Mouse (Mus musculus): ENCODE measurements around the gene Rasl11a. TPM values are rescaled to one million over a fixed set of nuclear protein-coding genes. Genes with fewer than 3 reads are reported as not detected.

The Rasl11a gene
- polyA plus RNA-seq, 1 experiment from 2014 or later, result 12.7 TPM

GRCm38 (mm10) chr5:146846489-146846888, 1.6 kb downstream of the Rasl11a start:
- peaks cover 26% of the 10 kb centered on the region for H3K4me1 ChIP-seq
- H3K4me2 ChIP-seq, result peak overlapping the region; percentile 99
- no peak overlapping the region for H3K27ac ChIP-seq (replicated peaks)
- no peak overlapping the region for H3K9ac ChIP-seq (replicated peaks)
- ATAC-seq (ENCODE audit: low FRiP score), result no peak
- no peak overlapping the region for H3K4me3 ChIP-seq (replicated peaks)
- H3K9me3 ChIP-seq (replicated peaks), result no peaks in the 10 kb centered on the region
- H3K36me3 ChIP-seq, result no peaks in the 10 kb centered on the region
- no peaks in the 10 kb centered on the region for H3K27me3 ChIP-seq (replicated peaks)
- 69% methylated on average over 2 of the region's 2 CpGs for WGBS

- no peak overlapping the region for H3K4me2 ChIP-seq
- no peak overlapping the region for H3K9ac ChIP-seq (replicated peaks)
- no peaks in the 10 kb centered on the region for H3K27me3 ChIP-seq (replicated peaks)
- H3K27ac ChIP-seq (replicated peaks), result no peak overlapping the region
- H3K9me3 ChIP-seq (replicated peaks), result no peaks in the 10 kb centered on the region
- no peak overlapping the region for H3K4me3 ChIP-seq (replicated peaks)
- WGBS, result 97% methylated on average over 4 of the region's 4 CpGs
- no peak for ATAC-seq (ENCODE audit: low FRiP score)
- no peaks in the 10 kb centered on the region for H3K36me3 ChIP-seq
- peaks cover 25% of the 10 kb centered on the region for H3K4me1 ChIP-seq
Observed at GRCm38 (mm10) chr5:146848936-146849582, 4.2 kb downstream of the Rasl11a start.

- WGBS, result 96% methylated on average over 3 of the region's 3 CpGs
- no peaks in the 10 kb centered on the region for H3K36me3 ChIP-seq
- no peak for ATAC-seq (ENCODE audit: low FRiP score)
- no peak overlapping the region for H3K4me2 ChIP-seq
- no peak overlapping the region for H3K9ac ChIP-seq (replicated peaks)
- H3K4me3 ChIP-seq (replicated peaks), result no peak overlapping the region
- H3K4me1 ChIP-seq, result no peaks in the 10 kb centered on the region
- H3K27ac ChIP-seq (replicated peaks), result no peak overlapping the region
- no peaks in the 10 kb centered on the region for H3K9me3 ChIP-seq (replicated peaks)
- H3K27me3 ChIP-seq (replicated peaks), result no peaks in the 10 kb centered on the region
Observed at GRCm38 (mm10) chr5:146856106-146856505, 11.2 kb downstream of the Rasl11a start.

GRCm38 (mm10) chr5:146857620-146858019, 12.7 kb downstream of the Rasl11a start:
- Histone ChIP-seq H3K27ac (replicated peaks) (no peak overlapping the region), H3K9me3 (replicated peaks) (no peaks in the 10 kb centered on the region), H3K9ac (replicated peaks) (no peak overlapping the region), H3K4me1 (no peaks in the 10 kb centered on the region), H3K4me2 (no peak overlapping the region), H3K4me3 (replicated peaks) (no peak overlapping the region), H3K27me3 (replicated peaks) (no peaks in the 10 kb centered on the region), H3K36me3 (no peaks in the 10 kb centered on the region)
- 85% methylated on average over 8 of the region's 8 CpGs for WGBS
- ATAC-seq (ENCODE audit: low FRiP score), result no peak

- no peak overlapping the region for H3K9ac ChIP-seq (replicated peaks)
- no peak overlapping the region for H3K4me3 ChIP-seq (replicated peaks)
- no peak overlapping the region for H3K4me2 ChIP-seq
- ATAC-seq (ENCODE audit: low FRiP score), result peak; percentile 35; the same call in 1 of the 2 replicates
- H3K27ac ChIP-seq (replicated peaks), result no peak overlapping the region
- H3K36me3 ChIP-seq, result no peaks in the 10 kb centered on the region
- no peaks in the 10 kb centered on the region for H3K4me1 ChIP-seq
- H3K27me3 ChIP-seq (replicated peaks), result no peaks in the 10 kb centered on the region
- no peaks in the 10 kb centered on the region for H3K9me3 ChIP-seq (replicated peaks)
- 73% methylated on average over 9 of the region's 9 CpGs for WGBS
Observed at GRCm38 (mm10) chr5:146858772-146859171, 13.9 kb downstream of the Rasl11a start.

GRCm38 (mm10) chr5:146859246-146859645, 14.4 kb downstream of the Rasl11a start:
- Histone ChIP-seq H3K27me3 (replicated peaks) (no peaks in the 10 kb centered on the region), H3K4me3 (replicated peaks) (no peak overlapping the region), H3K9ac (replicated peaks) (no peak overlapping the region), H3K4me2 (no peak overlapping the region), H3K9me3 (replicated peaks) (no peaks in the 10 kb centered on the region), H3K4me1 (no peaks in the 10 kb centered on the region), H3K27ac (replicated peaks) (no peak overlapping the region), H3K36me3 (no peaks in the 10 kb centered on the region)
- WGBS, result 66% methylated on average over 8 of the region's 8 CpGs
- no peak for ATAC-seq (ENCODE audit: low FRiP score)

- 78% methylated on average over 18 of the region's 18 CpGs for WGBS
- H3K36me3 ChIP-seq, result no peaks in the 10 kb centered on the region
- H3K4me3 ChIP-seq (replicated peaks), result no peak overlapping the region
- H3K27ac ChIP-seq (replicated peaks), result no peak overlapping the region
- no peaks in the 10 kb centered on the region for H3K27me3 ChIP-seq (replicated peaks)
- no peaks in the 10 kb centered on the region for H3K4me1 ChIP-seq
- H3K9me3 ChIP-seq (replicated peaks), result no peaks in the 10 kb centered on the region
- ATAC-seq (ENCODE audit: low FRiP score), result no peak
- no peak overlapping the region for H3K9ac ChIP-seq (replicated peaks)
- no peak overlapping the region for H3K4me2 ChIP-seq
Observed at GRCm38 (mm10) chr5:146860222-146860998, 15.5 kb downstream of the Rasl11a start.

GRCm38 (mm10) chr5:146861588-146861987, 16.7 kb downstream of the Rasl11a start:
- Histone ChIP-seq H3K36me3 (no peaks in the 10 kb centered on the region), H3K4me2 (no peak overlapping the region), H3K9me3 (replicated peaks) (no peaks in the 10 kb centered on the region), H3K4me3 (replicated peaks) (no peak overlapping the region), H3K4me1 (no peaks in the 10 kb centered on the region), H3K27me3 (replicated peaks) (no peaks in the 10 kb centered on the region), H3K9ac (replicated peaks) (no peak overlapping the region), H3K27ac (replicated peaks) (no peak overlapping the region)
- 41% methylated on average over 7 of the region's 7 CpGs for WGBS
- peak; percentile 20; the same call in 1 of the 2 replicates for ATAC-seq (ENCODE audit: low FRiP score)

- WGBS, result 75% methylated on average over 4 of the region's 4 CpGs
- H3K9ac ChIP-seq (replicated peaks), result no peak overlapping the region
- no peaks in the 10 kb centered on the region for H3K9me3 ChIP-seq (replicated peaks)
- no peak for ATAC-seq (ENCODE audit: low FRiP score)
- H3K4me1 ChIP-seq, result peaks cover 10% of the 10 kb centered on the region
- no peak overlapping the region for H3K4me3 ChIP-seq (replicated peaks)
- no peaks in the 10 kb centered on the region for H3K27me3 ChIP-seq (replicated peaks)
- H3K27ac ChIP-seq (replicated peaks), result no peak overlapping the region
- H3K4me2 ChIP-seq, result no peak overlapping the region
- H3K36me3 ChIP-seq, result no peaks in the 10 kb centered on the region
Observed at GRCm38 (mm10) chr5:146865511-146865910, 20.6 kb downstream of the Rasl11a start.

- peaks cover 10% of the 10 kb centered on the region for H3K4me1 ChIP-seq
- H3K9me3 ChIP-seq (replicated peaks), result no peaks in the 10 kb centered on the region
- 96% methylated on average over 2 of the region's 2 CpGs for WGBS
- no peak overlapping the region for H3K9ac ChIP-seq (replicated peaks)
- no peak overlapping the region for H3K27ac ChIP-seq (replicated peaks)
- ATAC-seq (ENCODE audit: low FRiP score), result no peak
- H3K27me3 ChIP-seq (replicated peaks), result no peaks in the 10 kb centered on the region
- no peaks in the 10 kb centered on the region for H3K36me3 ChIP-seq
- H3K4me3 ChIP-seq (replicated peaks), result no peak overlapping the region
- H3K4me2 ChIP-seq, result no peak overlapping the region
Observed at GRCm38 (mm10) chr5:146866277-146866676, 21.4 kb downstream of the Rasl11a start.

GRCm38 (mm10) chr5:146867246-146867945, 22.5 kb downstream of the Rasl11a start:
- Histone ChIP-seq H3K4me3 (replicated peaks) (peak overlapping the region; percentile 13; the same call in 1 of the 2 replicates), H3K27me3 (replicated peaks) (no peaks in the 10 kb centered on the region), H3K4me1 (peaks cover 10% of the 10 kb centered on the region), H3K36me3 (no peaks in the 10 kb centered on the region), H3K9ac (replicated peaks) (0 out of 2 replicates have a peak overlapping the region, but pooled peaks have one; percentile 17), H3K4me2 (peak overlapping the region; percentile 47), H3K27ac (replicated peaks) (peak overlapping the region; percentile 72), H3K9me3 (replicated peaks) (no peaks in the 10 kb centered on the region)
- WGBS, result 8% methylated on average over 19 of the region's 19 CpGs
- ATAC-seq (ENCODE audit: low FRiP score), result peak; percentile 78
